Mouse (Mus musculus): Measurements from ENCODE around the gene Phgr1.

The Phgr1 gene

DNA sequence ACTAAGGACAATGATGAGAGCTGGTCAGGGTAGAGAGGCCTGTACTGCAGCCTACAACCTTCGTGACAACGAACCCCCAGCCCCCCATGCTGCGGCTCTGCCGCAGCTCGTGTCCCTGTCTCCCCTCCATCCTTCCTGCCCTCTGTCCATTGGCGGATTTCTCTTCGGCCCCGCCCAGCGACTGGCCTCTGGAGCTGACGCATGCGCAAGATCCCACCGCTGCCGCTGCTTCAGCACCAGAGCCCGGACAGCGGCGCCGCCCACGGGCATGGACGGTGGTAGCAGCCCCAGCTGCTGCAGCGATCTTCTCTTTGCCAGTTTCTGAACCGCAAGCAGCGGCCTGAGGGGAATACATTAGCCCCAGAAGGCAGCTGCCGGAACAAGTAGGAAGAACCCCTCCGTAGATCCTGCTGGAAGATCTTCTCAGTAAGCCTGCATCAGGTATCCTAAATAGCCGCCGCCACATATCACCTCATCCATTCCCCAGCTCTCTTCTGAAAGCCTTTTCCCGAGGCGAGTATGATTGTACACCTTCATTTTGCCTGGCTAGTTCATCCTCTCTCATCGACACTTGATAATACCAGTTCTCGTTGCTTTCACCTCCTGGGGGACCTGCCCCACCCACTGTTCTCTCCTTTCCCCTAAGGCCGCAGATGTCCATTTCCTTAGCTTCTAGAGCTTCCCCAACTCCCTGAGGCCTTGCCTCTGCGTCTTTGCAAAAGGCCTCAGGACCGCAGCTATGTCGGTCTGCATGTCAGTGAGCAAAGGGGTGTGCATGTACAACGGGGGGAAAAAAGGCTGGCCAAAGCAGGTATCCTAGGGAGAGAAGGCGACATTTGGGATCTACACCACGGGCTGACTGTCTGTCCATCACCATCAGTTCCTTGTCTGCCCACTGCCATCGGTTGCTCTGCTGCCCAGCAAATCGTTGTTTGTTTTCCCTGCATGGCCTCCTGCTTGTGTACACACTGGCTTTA, 7.2 kb downstream of the Phgr1 start, which contains the start of gene Disp2:
Disp2 (plus strand) TSS at position 216 of the 977 bp plus-strand sequence.
- peak; percentile 97 for DNase-seq

DNA sequence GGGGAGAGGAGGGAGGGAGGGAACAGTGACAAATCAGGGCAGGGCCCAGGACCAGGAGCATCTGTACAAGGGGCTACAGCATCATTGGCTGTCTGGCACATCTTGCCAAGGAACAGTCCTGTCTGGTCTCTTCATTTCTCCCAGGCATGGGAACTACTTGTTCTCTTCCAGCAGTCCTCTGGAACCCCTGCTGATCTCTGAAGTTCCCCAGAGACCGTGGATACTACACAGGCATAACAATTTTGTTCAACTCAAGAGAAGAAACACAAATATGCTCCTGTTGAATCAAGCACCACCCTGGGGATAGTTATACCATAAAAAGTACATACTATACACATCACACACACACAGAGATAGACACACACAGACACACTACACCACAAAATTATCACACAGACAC, 8.5 kb downstream of the Phgr1 start:
- no peak for DNase-seq

DNA sequence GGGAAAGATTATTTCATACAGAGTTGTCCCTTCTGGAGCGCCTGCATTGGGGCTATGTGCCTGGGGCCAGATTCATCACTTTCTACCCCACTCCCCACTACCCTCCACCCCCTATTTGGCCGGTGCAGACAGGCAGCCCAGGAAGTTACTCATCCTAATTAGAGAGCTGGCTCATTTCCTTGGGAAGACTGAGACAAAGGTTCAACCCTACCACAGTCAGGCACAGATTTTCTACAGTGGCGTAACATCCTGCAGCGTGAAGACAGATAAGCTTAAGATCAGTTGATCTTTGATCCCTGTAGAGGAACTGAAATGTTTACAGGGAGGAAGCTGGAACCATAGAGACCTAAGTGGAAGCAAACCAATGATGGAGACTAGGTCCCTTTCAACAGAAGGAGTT, 9.7 kb downstream of the Phgr1 start:
- DNase-seq, result peak; percentile 39

DNA sequence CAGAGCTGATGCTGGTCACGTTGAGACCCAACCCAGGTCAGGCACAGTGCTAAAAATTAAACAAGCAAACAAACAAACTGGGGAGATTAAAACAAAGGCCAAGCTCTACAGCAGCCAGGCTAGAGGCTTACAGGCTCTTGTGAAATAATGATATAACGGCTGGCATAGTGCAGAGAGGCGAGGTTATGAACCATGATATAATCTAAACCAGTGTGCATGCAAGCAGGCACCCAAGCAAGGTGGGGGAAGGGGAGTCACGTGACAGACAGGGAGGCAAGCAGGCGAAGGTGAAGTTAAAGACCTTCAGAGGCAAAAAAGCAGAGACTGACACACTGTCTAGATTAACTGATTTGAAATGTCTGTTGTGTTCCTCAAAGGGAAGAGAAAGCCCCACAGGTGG, 10.5 kb downstream of the Phgr1 start:
- no peak for DNase-seq

DNA sequence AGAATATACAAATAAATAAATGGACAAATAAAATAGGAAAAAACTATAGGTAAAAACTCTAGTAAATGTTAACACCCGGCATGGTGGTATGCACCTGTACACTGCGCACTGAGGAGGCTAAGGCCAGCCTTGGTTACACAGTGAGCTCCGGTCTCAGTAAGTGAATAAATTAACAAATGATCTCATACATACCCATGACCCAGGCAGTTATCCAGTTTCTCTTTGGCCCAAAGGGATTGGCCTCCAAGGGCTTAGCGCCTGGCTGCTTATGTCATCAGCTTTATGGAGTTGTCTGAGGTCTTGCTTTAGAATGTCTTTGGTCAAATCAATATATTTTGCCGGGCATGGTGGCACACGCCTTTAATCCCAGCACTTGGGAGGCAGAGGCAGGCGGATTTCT, 11.1 kb downstream of the Phgr1 start:
- no peak for DNase-seq

DNA sequence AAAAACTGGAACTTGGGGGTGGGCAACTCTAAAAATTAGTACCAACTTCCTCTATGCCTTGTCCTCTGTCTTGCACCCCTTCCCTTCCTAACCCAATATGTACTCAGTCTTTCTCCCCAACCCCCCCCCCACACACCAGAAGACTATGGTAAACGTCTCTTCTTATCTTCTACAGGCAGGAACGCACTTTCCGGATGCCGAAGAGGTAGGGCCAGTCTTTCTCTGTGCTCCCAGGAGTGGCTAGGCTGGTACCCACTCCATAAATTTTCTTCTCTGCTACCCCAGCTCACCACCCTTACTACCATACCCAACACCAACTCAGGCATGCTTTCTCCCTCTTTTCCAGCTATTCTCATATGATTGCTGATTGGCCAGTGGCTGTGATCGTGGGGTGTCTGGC, 14.0 kb downstream of the Phgr1 start:
- DNase-seq, result no peak

DNA sequence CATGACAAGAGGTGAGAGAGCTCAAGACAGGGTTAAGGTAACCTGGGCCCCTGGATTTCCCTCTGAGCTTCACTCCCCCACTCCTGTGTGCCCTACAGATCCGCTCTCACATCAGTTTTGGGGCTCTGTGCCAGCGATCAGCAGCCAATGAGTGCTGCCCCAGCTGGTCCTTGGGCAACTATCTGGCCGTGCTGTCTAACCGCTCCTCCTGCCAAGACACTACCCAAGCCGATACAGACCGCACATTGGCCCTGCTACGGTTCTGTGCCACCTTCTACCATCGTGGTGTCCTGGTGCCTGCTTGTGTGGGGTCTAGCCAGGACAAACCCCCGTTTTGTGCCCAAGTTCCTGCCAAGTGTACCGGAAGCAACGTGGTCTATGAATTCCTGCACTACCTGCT, 16.9 kb downstream of the Phgr1 start:
- DNase-seq, result no peak

DNA sequence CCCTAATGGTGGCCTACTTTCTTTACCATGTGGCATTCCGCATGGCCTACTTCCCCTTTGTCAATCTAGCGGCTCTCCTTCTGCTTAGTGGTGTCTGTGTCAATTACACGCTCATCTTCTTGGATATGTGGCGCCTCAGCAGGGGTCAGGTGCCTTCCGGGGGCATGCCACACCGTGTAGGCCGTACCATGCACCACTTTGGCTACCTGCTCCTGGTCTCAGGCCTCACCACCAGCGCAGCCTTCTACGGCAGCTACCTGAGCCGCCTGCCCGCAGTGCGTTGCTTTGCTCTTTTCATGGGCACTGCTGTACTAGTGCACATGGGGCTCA, 17.6 kb downstream of the Phgr1 start:
- DNase-seq, result no peak

DNA sequence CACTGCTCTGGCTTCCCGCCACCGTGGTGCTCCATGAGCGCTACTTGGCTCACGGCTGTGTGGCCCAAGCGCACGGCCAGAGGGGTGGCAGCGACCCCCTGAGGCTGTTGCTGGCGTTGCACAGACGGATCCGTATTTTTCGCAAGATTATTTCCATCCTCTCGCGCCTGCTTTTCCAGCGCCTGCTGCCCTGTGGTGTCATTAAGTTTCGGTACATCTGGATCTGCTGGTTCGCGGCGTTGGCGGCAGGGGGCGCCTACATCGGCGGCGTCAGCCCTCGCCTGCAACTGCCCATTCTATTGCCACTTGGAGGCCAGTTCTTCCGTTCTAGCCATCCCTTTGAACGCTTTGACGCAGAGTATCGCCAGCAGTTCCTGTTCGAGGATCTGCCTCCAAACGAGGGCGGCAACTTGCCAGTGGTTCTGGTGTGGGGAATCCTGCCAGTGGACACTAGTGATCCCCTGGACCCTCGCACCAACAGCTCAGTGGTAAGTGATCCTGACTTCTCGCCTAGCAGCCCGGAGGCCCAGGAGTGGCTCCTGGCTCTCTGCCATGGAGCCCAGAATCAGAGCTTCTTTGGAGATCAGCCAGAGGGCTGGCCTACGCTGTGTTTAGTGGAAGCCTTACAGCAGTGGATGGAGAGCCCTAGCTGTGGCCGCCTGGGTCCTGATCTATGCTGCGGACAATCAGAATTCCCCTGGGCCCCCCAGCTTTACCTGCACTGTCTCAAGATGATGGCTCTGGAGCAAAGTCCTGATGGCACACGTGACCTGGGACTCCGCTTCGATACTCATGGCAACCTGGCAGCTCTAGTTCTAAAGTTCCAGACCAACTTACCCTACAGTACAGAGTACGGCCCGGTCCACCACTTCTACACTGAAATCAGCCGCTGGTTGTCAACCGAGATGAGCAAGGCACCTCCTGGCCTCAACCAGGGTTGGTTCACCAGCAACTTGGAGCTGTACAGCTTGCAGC, 18.3 kb downstream of the Phgr1 start:
- peak; percentile 90 for DNase-seq

DNA sequence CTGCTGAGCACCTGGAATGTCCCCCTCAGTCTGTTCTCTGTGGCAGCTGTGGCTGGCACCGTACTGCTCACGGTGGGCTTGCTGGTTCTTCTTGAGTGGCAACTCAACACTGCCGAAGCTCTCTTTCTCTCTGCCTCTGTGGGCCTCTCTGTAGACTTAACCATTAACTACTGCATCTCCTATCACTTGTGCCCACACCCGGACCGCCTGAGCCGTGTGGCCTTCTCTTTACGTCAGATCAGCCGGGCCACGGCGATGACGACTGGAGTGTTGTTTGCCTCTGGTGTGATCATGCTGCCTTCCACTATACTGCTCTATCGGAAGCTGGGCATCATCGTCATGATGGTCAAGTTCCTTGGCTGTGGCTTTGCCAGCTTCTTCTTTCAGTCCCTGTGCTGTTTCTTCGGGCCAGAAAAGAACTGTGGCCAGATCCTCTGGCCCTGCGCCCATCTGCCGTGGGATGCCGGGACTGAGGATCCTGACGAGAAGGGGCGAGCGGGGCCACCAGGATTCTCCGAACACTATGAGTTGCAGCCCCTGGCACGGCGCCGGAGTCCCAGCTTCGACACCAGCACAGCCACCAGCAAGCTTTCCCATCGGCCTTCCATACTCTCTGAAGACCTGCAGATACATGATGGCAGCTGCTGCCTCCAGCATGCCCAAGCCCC, 19.2 kb downstream of the Phgr1 start:
- DNase-seq, result no peak

DNA sequence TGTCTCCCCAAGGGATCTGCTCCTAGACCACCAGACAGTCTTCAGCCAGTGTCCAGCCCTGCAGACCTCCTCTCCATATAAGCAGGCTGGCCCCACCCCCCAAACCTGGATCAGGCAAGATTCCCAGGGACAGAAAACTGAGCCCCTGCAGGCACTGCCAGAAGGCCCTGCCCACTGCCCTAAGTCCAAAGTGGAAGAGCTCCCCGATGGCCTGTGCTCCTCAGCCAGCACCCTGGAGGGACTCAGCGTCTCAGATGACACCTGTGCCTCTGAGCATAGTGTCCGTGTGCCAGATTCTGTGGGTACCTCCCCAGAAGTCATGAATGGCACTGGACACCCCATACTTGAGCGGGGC, 19.7 kb downstream of the Phgr1 start:
- DNase-seq, result no peak

DNA sequence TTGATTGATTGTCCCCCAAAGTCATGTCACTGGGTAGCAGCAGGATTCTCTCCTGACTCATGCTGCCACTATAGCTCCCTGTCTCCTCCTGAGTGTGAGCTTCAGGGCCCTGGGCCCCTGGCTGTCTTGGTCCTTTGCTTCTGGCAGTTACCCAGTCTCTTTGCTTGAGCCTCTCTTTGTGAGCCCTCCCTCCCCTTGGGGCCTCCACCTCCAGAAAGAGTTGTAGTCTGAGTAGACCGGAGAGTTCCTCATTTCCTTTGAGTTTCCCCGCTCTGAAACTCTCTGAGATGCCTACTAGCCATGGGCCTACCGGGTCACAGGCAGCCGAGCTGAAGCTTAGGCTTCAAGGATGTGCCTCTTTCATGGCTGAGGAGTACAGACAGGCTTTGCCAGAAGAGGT, 21.1 kb downstream of the Phgr1 start:
- no peak for DNase-seq

DNA sequence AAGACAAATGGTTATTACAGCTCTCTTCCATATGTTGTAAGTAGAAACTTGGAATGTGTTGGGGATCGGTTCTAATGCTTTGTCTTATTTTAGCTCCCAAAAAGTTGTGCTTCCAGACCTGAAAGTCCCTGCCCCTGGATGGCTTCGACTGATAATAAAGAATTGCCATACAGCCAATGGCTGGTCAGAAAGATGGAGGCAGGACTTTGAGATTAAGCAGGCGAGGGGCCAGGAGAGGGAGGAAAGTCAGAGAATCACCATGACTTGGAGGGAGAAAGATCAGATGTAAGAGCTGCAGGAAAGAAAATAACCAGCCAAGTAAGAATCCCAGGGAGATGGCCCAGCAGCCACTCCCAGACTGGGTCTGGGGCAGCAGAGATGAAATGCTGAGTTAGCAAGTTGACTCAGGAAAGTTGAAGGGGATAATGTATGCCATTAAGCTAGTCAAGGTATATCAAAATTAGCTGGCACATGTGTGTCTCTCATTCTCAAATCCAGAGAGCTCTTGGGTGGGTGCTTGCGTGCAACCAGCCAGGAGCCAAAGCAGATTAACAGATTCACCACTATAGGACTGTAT, 30.1 kb downstream of the Phgr1 start:
- DNase-seq, result no peak

DNA sequence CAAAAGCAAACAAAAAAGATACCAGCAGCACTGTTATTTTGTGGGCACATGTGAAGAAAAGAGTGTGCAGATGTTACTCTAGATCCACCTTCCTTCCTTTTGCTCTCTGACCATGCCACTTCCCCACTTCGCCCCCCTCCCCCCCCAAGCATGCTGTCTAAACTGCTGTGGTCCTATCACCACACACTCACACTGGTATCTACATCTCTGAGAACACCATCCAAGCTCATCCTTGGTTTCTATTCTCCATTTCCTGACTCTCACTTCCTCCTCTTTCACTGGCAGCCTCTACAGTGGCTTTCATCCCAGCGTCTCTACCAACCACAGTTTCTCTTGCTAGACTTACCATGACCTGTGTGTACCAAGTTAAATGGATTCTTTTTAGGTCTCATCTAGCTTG, 31.9 kb downstream of the Phgr1 start:
- no peak for DNase-seq

DNA sequence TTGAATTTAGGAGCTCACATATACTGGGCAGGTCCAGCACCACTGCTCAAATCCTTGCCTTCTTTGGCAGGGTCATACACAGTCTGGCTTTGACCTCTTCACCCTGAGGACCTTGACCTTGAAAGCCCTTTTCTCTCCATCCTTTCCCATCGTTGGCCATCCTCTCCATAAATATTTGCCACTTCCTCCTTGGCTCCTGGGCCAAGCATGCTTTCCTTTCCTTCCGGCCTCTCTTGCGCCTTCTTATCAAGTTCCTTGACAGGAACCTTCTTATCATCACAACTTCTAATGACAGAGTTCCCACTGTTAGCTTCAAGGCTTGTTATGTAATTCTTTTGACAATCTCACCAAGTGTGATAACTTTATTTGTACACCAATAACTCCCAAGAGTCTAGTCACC, 32.6 kb downstream of the Phgr1 start:
- peak; percentile 32 for DNase-seq

DNA sequence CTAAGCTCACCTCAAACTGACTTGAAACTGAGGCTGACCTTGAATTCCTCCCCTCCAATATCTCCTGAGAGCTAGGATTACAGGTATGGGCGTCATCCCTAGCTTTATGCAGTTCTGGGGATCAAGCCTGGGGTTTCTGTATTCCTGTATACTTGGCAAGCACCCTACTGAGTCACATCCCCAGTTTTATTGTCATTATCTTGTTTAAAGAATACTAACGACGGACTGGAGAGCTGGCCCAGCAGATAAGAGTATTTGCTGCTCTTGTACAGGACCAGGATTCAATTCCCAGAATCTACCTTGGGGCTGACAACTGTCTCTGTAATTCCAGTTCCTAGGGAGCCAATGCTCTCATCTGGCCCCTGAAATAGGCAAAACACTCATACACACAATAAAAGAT, 33.2 kb downstream of the Phgr1 start:
- DNase-seq, result no peak

DNA sequence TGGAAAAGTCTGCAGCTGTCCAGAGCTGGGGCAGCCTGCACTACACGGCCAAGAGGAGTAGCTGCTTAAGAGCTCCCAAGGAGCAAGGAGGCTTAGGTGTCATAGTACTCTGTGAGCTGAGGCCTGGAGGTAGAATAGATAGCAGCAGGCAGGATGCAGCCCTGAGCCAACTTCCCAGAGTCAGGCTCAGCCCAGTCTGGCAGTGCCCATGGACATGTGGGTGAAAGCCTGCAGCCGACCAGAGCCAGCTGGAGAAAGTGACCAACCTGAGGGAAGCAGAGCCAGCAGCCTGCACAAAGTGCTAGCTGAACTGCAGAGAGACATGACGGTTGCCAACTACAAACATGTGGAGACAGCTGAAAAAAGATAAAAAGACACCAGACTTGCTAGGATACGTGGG, 34.3 kb downstream of the Phgr1 start:
- peak; percentile 46 for DNase-seq

DNA sequence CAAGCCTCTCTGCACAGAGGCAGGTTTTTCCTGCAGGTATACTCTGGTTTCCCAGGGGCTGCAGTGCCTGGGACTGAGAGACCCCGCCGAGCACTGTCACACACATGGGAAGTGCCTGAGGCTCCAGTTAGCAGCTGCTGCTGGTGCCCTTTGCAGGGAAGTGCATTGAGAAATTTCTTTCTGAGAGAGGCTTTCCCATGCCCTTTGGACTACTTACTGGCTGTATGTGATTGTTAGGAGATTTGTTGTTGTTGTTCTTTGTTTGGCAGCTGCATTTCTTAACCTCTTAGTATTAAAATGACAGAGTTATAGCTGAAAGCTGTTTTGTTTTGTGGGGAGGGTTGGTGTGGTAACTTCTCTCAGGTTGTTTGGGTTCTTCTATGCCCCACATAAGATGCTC, 38.3 kb downstream of the Phgr1 start:
- DNase-seq, result no peak

DNA sequence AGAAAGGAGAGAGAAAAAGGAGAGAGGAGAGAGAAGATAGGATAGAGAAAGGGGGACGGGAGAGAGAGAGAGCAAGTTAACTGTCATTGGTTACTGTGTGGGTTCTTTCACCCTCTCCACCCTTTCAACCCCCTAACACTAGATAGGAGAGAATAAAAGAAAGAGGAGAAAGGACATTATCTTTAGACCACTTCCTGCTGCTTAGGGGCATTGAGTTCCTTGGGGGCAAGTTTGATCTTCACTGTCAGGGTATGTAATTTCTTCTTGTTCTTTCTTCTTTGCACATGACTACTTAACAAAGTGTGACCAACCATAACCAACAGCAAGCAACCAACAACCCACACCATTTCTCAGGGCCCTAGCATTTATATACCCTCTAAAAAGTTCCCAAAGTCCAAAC, 40.2 kb downstream of the Phgr1 start:
- no peak for DNase-seq

DNA sequence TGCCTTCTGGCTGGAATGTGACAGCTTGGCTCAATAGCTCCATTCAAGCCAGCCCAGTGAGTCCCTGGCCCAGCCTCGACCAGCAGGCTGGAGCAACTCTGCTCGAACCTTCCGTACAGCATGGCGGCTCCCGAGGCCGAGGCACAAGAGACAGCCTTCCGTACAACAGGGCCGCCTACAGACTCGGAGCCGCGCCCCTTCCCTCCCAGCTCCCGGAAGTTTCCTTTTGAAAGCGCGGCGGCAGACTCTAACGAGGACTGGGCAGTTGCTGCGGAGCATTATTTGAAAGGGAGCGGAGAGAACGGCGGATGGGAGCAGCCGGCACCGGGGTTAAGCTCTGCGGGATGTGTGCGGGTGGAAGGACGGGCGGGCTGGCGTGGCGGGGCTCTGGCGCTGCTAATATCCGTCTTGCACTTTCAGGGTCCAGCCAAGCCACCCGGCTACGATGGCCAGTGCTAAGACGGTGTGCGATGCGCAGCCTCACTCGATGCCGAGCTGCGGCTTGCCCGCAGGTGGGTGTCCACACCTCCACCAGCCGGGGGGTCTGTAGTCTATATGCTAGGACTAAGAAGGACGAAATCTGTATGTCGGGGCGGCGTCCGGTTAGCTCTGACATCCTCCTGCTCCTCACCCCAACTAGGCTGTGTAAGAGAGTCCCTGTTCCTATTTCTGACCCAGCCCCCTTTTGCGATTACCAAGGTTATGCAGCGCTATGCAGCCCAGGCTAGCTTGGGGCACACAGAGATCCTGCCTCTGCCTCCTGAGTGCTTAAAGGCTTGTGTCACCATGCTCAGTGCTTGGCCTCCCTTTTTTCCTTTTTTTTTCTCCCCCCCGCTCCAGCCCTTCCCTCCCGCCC, 41.6 kb downstream of the Phgr1 start, which contains the start of gene Knstrn:
Knstrn (plus strand) TSS at position 23 of the 856 bp plus-strand sequence.
- peak; percentile 93 for DNase-seq

DNA sequence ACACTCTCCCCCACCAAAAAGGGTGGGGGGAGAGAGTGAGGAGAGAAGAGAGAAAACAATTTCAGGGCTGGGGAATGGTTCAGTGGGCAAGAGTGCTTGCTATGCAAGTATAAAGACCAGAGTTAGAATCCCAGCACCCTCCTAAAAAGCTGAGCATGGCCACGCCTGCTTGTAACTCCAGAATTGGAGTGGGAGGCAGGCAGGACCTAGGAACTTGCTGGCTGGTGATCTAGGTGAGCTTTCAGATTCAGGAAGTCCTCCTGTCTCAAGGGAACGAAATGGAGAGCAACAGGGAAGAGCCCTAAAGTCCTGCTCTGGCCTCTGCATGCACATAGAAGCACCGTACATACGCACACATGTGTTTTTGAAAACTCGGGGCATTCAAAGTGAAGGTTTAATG, 50.2 kb downstream of the Phgr1 start:
- DNase-seq, result no peak

DNA sequence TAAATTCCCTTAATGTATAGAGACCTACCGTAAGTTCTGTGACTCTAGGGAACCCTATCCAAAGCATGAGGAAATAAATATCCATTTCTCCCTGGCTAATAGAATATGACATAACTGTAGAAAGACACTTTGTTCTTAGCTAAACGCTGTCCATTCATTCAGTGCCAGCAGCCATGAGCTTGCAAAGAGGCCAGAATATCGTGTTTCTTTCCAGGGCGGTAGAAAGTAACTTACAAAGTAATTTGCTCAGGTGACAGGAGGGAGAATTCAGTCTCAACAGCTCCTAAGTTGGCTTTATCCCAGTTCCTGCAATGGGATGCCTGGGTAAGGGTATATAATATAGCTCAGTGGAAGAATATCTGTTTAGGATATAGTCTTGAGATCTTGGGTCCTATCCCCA, 51.8 kb downstream of the Phgr1 start:
- DNase-seq, result no peak

Measured in lung, postnatal 10 days (tissue).